30 mouse cellular contexts compared by ENCODE assay signal in genomic region chr11:57079423-57079822, GRCm38 (mm10).
"Had no signal": no experiment of that assay in that cellular context is flagged by ENCODE, and none has a peak within 500 bp of the region (broad histone marks: within the 10 kb centered on the region; RNA-seq: fewer than 3 reads in every experiment).

No protein-coding gene starts in this region.

- H3K27me3 ChIP-seq: limb, embryonic 12.5 days; limb, embryonic 13.5 days; limb, embryonic 15.5 days; liver, embryonic 12.5 days; liver, embryonic 13.5 days; liver, embryonic 15.5 days; lung, embryonic 15.5 days; megakaryocyte, embryonic 14.5 days; midbrain, embryonic 12.5 days; midbrain, embryonic 13.5 days; midbrain, embryonic 15.5 days; neural tube, embryonic 12.5 days had no signal

- H3K4me3 ChIP-seq: limb, embryonic 10.5 days; limb, embryonic 12.5 days; limb, embryonic 13.5 days; limb, embryonic 15.5 days; liver, embryonic 12.5 days; liver, embryonic 13.5 days; liver, embryonic 15.5 days; lung, embryonic 15.5 days; megakaryocyte, embryonic 14.5 days; midbrain, embryonic 10.5 days; midbrain, embryonic 12.5 days; midbrain, embryonic 13.5 days; midbrain, embryonic 15.5 days; myocyte; neural tube, embryonic 12.5 days had no signal

- DNase-seq: left cerebral cortex, postnatal 4 days; liver; liver, embryonic 13.5 days; liver, postnatal 0 days; lung, adult 18-20 months; lung, adult 2 months; lung, embryonic 14.5 days; lung, postnatal 10 days; lung, postnatal 14 days; lung, postnatal 36 days; lung, postnatal 4 days; midbrain, embryonic 14.5 days had no signal

- ATAC-seq: liver, embryonic 12.5 days; liver, postnatal 0 days; lung, postnatal 0 days; midbrain, embryonic 13.5 days; midbrain, embryonic 15.5 days; midbrain, embryonic 16.5 days had no signal

- H3K27ac ChIP-seq: limb, embryonic 10.5 days; limb, embryonic 12.5 days; limb, embryonic 13.5 days; limb, embryonic 15.5 days; liver, embryonic 12.5 days; liver, embryonic 13.5 days; liver, embryonic 14.5 days; liver, embryonic 15.5 days; lung, embryonic 15.5 days; macrophage; midbrain, embryonic 10.5 days; midbrain, embryonic 12.5 days; midbrain, embryonic 13.5 days; midbrain, embryonic 15.5 days; neural tube, embryonic 12.5 days had no signal
